Mouse (Mus musculus): ENCODE results near the gene Vps13d. TPM values are rescaled to one million over a fixed set of nuclear protein-coding genes. Genes with fewer than 3 reads are reported as not detected.

Vps13d gene
- polyA plus RNA-seq, 1 experiment from 2014 or later: 11.4 TPM

GRCm38 (mm10) chr4:144993047-144993917 is 201.5 kb downstream of the Vps13d start:
- no peaks in the 10 kb centered on the region for H3K36me3 ChIP-seq (ENCODE audit: control insufficient read depth, insufficient read depth, low read length)
- H3K4me2 ChIP-seq (ENCODE audit: low read length): no peak overlapping the region
- no peak overlapping the region for H3K4me3 ChIP-seq (ENCODE audit: low read length)
- no peak overlapping the region for H3K27ac ChIP-seq (ENCODE audit: low read depth, low read length)
- no peak overlapping the region for H3K9ac ChIP-seq (ENCODE audit: low read depth, low read length)
- H3K9me3 ChIP-seq (ENCODE audit: control insufficient read depth, low read length): no peaks in the 10 kb centered on the region
- WGBS: 56% methylated on average over 9 of the region's 9 CpGs
- no peaks in the 10 kb centered on the region for H3K4me1 ChIP-seq (ENCODE audit: control insufficient read depth, insufficient read depth, low read depth, low read length)
- H3K27me3 ChIP-seq (replicated peaks; ENCODE audit: control insufficient read depth, insufficient read depth, low read length): no peaks in the 10 kb centered on the region
- ATAC-seq: 0 out of 2 replicates have a peak, but pooled peaks have one; percentile 32

DNA sequence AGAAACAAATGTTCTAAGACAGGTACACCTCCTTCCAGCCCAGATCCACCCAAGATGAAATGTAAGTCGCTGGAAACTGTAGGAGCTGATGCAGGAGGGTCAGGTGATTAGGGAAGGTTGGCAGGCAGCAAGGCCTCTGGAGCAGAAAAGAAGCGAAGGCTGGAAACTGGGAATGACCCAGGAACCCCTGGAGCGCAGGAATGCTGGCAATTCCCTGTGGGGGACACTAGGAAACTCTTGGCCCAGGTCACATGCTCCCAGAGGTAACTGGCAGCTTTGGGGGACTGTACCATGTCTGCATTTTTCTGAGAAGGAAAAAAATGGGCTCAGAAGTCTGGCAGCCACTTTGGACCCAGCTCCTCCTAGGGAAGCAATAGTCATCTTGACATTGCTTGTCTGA is 202.4 kb downstream of the Vps13d start:
- Histone ChIP-seq H3K9ac (ENCODE audit: low read depth, low read length) (no peak overlapping the region), H3K4me3 (ENCODE audit: low read length) (no peak overlapping the region), H3K36me3 (ENCODE audit: control insufficient read depth, insufficient read depth, low read length) (no peaks in the 10 kb centered on the region), H3K27me3 (replicated peaks; ENCODE audit: control insufficient read depth, insufficient read depth, low read length) (no peaks in the 10 kb centered on the region), H3K9me3 (ENCODE audit: control insufficient read depth, low read length) (no peaks in the 10 kb centered on the region), H3K4me2 (ENCODE audit: low read length) (no peak overlapping the region), H3K27ac (ENCODE audit: low read depth, low read length) (no peak overlapping the region), H3K4me1 (ENCODE audit: control insufficient read depth, insufficient read depth, low read depth, low read length) (no peaks in the 10 kb centered on the region)
- no peak for ATAC-seq
- WGBS: 20% methylated on average over 3 of the region's 3 CpGs

GRCm38 (mm10) chr4:144988443-144989206 is 206.2 kb downstream of the Vps13d start:
- no peak overlapping the region for H3K4me2 ChIP-seq (ENCODE audit: low read length)
- no peak overlapping the region for H3K4me3 ChIP-seq (ENCODE audit: low read length)
- H3K4me1 ChIP-seq (ENCODE audit: control insufficient read depth, insufficient read depth, low read depth, low read length): no peaks in the 10 kb centered on the region
- ATAC-seq: peak; percentile 44; the same call in 1 of the 2 replicates
- H3K27me3 ChIP-seq (replicated peaks; ENCODE audit: control insufficient read depth, insufficient read depth, low read length): no peaks in the 10 kb centered on the region
- no peaks in the 10 kb centered on the region for H3K9me3 ChIP-seq (ENCODE audit: control insufficient read depth, low read length)
- 68% methylated on average over 5 of the region's 5 CpGs for WGBS
- no peak overlapping the region for H3K9ac ChIP-seq (ENCODE audit: low read depth, low read length)
- H3K36me3 ChIP-seq (ENCODE audit: control insufficient read depth, insufficient read depth, low read length): no peaks in the 10 kb centered on the region
- H3K27ac ChIP-seq (ENCODE audit: low read depth, low read length): no peak overlapping the region

DNA sequence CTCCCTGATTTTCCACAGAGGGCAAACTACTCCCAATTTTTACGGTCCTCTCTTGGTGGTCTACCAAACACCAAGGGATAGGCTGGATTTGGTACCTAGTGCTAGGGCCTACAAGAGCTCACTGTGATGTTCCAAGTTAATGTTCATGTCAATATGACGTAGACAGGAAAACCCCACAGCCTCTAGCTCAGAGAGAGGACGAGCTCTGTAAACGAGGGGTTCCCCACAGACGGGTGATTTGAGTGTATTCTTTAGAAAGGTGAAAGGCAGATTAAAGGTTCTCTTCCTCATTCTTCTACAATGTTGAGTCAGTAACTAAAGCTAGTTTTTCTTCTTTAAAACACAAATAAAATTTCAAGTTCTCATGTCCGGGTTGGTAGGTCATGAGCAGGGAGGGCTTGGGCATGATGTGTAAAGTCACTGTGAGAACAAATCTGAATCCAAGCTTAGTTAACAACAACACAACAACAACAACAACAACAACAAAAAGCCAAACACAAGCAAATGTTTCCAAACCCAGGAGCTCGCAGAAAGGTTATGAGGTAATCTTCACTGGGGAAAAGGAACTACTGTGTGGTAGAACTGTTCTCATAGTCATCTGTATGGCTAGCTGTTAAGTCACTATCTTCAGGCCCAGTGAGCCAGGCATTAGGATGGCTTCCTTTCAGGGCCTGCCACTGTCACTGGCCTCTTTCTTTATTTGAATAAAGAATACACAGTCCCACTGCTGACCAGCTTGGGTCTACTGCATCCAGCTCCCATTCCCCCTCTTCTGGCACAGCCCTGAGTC is 208.6 kb downstream of the Vps13d start:
- Histone ChIP-seq H3K9me3 (ENCODE audit: control insufficient read depth, low read length) (no peaks in the 10 kb centered on the region), H3K9ac (ENCODE audit: low read depth, low read length) (no peak overlapping the region), H3K27me3 (replicated peaks; ENCODE audit: control insufficient read depth, insufficient read depth, low read length) (no peaks in the 10 kb centered on the region), H3K36me3 (ENCODE audit: control insufficient read depth, insufficient read depth, low read length) (no peaks in the 10 kb centered on the region), H3K27ac (ENCODE audit: low read depth, low read length) (no peak overlapping the region), H3K4me2 (ENCODE audit: low read length) (no peak overlapping the region), H3K4me3 (ENCODE audit: low read length) (no peak overlapping the region), H3K4me1 (ENCODE audit: control insufficient read depth, insufficient read depth, low read depth, low read length) (no peaks in the 10 kb centered on the region)
- WGBS: 95% methylated on average over 7 of the region's 7 CpGs
- no peak for ATAC-seq

DNA sequence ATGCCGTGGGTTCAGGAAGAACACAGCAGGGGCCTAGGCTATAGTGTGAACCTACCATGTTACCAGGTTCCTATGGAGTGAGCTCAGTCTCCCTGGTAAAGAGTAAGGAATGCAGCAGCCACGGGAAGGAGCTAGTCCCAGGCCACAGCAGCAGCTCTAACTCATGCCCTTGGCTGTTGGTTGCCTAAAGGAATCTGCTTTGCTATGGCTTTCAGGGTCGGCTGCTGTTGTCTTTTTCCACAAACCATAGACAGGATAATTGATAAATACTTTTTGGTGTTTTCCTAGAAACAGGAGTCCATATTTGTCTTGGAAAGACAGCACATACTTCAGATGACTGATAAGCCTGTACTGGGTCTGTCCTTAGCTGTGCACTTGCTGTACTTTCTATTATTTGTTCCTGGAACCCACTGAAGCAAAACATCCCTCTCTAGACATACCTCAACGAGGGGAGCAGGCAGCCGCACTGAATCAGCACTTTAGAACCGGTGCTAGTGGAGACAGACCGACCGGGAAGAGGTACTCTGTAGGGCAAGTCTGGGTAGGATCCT is 210.9 kb downstream of the Vps13d start:
- H3K27ac ChIP-seq (ENCODE audit: low read depth, low read length): no peak overlapping the region
- no peaks in the 10 kb centered on the region for H3K9me3 ChIP-seq (ENCODE audit: control insufficient read depth, low read length)
- H3K4me2 ChIP-seq (ENCODE audit: low read length): no peak overlapping the region
- H3K36me3 ChIP-seq (ENCODE audit: control insufficient read depth, insufficient read depth, low read length): no peaks in the 10 kb centered on the region
- no peak overlapping the region for H3K9ac ChIP-seq (ENCODE audit: low read depth, low read length)
- H3K4me1 ChIP-seq (ENCODE audit: control insufficient read depth, insufficient read depth, low read depth, low read length): no peaks in the 10 kb centered on the region
- WGBS: 58% methylated on average over 8 of the region's 8 CpGs
- no peak overlapping the region for H3K4me3 ChIP-seq (ENCODE audit: low read length)
- H3K27me3 ChIP-seq (replicated peaks; ENCODE audit: control insufficient read depth, insufficient read depth, low read length): no peaks in the 10 kb centered on the region
- ATAC-seq: no peak

DNA sequence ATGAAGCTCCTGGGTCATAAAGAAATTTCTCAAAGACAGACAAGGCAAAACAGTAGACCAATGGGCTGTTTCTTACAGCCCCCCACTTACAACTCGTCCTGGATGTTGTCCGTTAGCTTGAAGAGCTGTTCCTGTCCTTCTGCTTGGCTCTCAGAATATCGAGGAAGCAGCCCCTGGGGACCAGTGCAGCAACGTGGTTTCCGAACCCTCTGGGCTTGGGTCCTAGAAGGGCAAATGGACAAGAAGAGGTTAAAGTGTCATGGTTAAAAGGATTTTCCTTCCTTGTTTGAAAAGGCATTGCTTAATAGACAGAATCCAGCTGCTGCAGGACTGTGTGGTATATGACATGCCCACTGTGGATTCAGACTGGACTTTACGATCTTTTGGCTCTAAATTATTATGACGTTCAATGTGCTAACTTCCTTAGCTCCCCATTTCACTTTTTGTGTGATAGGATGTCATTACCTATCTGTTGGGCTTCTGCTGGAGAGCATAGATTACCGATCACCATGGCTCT is 211.5 kb downstream of the Vps13d start:
- Histone ChIP-seq H3K9ac (ENCODE audit: low read depth, low read length) (no peak overlapping the region), H3K4me3 (ENCODE audit: low read length) (no peak overlapping the region), H3K36me3 (ENCODE audit: control insufficient read depth, insufficient read depth, low read length) (no peaks in the 10 kb centered on the region), H3K4me1 (ENCODE audit: control insufficient read depth, insufficient read depth, low read depth, low read length) (no peaks in the 10 kb centered on the region), H3K4me2 (ENCODE audit: low read length) (no peak overlapping the region), H3K27me3 (replicated peaks; ENCODE audit: control insufficient read depth, insufficient read depth, low read length) (no peaks in the 10 kb centered on the region), H3K27ac (ENCODE audit: low read depth, low read length) (no peak overlapping the region), H3K9me3 (ENCODE audit: control insufficient read depth, low read length) (no peaks in the 10 kb centered on the region)
- WGBS: 80% methylated on average over 8 of the region's 8 CpGs
- no peak for ATAC-seq

- Histone ChIP-seq H3K4me2 (ENCODE audit: low read length) (no peak overlapping the region), H3K4me1 (ENCODE audit: control insufficient read depth, insufficient read depth, low read depth, low read length) (no peaks in the 10 kb centered on the region), H3K9me3 (ENCODE audit: control insufficient read depth, low read length) (no peaks in the 10 kb centered on the region), H3K4me3 (ENCODE audit: low read length) (no peak overlapping the region), H3K27me3 (replicated peaks; ENCODE audit: control insufficient read depth, insufficient read depth, low read length) (no peaks in the 10 kb centered on the region), H3K36me3 (ENCODE audit: control insufficient read depth, insufficient read depth, low read length) (no peaks in the 10 kb centered on the region), H3K27ac (ENCODE audit: low read depth, low read length) (no peak overlapping the region), H3K9ac (ENCODE audit: low read depth, low read length) (no peak overlapping the region)
- WGBS: 54% methylated on average over 8 of the region's 8 CpGs
- no peak for ATAC-seq
Observed at GRCm38 (mm10) chr4:144980811-144981551, 213.8 kb downstream of the Vps13d start.

GRCm38 (mm10) chr4:144980110-144980509 is 214.7 kb downstream of the Vps13d start:
- Histone ChIP-seq H3K4me3 (ENCODE audit: low read length) (no peak overlapping the region), H3K27ac (ENCODE audit: low read depth, low read length) (no peak overlapping the region), H3K4me2 (ENCODE audit: low read length) (no peak overlapping the region), H3K36me3 (ENCODE audit: control insufficient read depth, insufficient read depth, low read length) (no peaks in the 10 kb centered on the region), H3K9ac (ENCODE audit: low read depth, low read length) (no peak overlapping the region), H3K4me1 (ENCODE audit: control insufficient read depth, insufficient read depth, low read depth, low read length) (no peaks in the 10 kb centered on the region), H3K9me3 (ENCODE audit: control insufficient read depth, low read length) (no peaks in the 10 kb centered on the region), H3K27me3 (replicated peaks; ENCODE audit: control insufficient read depth, insufficient read depth, low read length) (no peaks in the 10 kb centered on the region)
- ATAC-seq: no peak
- 85% methylated on average over 2 of the region's 2 CpGs for WGBS
